Mouse (Mus musculus) stomach, embryonic 16.5 days (tissue): ENCODE measurements at regions not wholly inside any gene's neighbourhood (a gene's known extent, or its start where the extent isn't known, plus 50 kb on each side); places are given as distances from the start of the nearest gene placed in this dataset.
"Not testable (repeated sequence)": the region's sequence is repeated elsewhere in the genome, so short reads cannot be mapped to it uniquely, and the experiment has no call there.

Source experiments
- ATAC-seq: fragments of 200-750 bp; cut with Nextera tagmentation; 2 replicates; pipeline ENCODE4 v1.8.0; 2017; ENCODE audit warnings: moderate number of reproducible peaks, moderate TSS enrichment; ENCODE audit not compliant: insufficient read depth, low FRiP score
- H3K27ac ChIP-seq: fragments of 300-500 bp; sonication (generic); 2 replicates; pipeline ENCODE4 v1.5.1; 2014; ENCODE audit warnings: low read length
- H3K27me3 ChIP-seq: fragments of 300-500 bp; sonication (generic); 2 replicates; pipeline ENCODE4 v1.6.1; 2014; ENCODE audit warnings: low read length, control low read depth, mixed read lengths; ENCODE audit not compliant: control insufficient read depth, insufficient read depth
- H3K36me3 ChIP-seq: fragments of 300-500 bp; sonication (generic); 2 replicates; pipeline ENCODE4 v1.6.1; 2014; ENCODE audit warnings: low read length; ENCODE audit not compliant: control insufficient read depth, insufficient read depth
- H3K4me1 ChIP-seq: fragments of 300-500 bp; sonication (generic); 2 replicates; pipeline ENCODE4 v1.6.1; 2014; ENCODE audit warnings: low read length, control low read depth, mixed read lengths; ENCODE audit not compliant: control insufficient read depth, insufficient read depth
- H3K4me2 ChIP-seq: fragments of 300-500 bp; sonication (generic); 2 replicates; pipeline ENCODE4 v1.6.1; 2014; ENCODE audit warnings: low read depth, low read length, mixed read lengths
- H3K4me3 ChIP-seq: fragments of 300-500 bp; sonication (generic); replicated peaks from 2 replicates; pipeline ENCODE4 v1.5.1; 2014; ENCODE audit warnings: mild to moderate bottlenecking, low read length
- H3K9ac ChIP-seq: fragments of 300-500 bp; sonication (generic); 2 replicates; pipeline ENCODE4 v1.6.1; 2014; ENCODE audit warnings: low read length
- H3K9me3 ChIP-seq: fragments of 300-500 bp; sonication (generic); replicated peaks from 2 replicates; pipeline ENCODE4 v1.6.1; 2016; ENCODE audit warnings: low read length, control low read depth; ENCODE audit not compliant: control insufficient read depth
- WGBS: fragments of 180-500 bp; shearing (Covaris S2); extraction: QIAGEN DNeasy Blood & Tissue Kit; methylation state at CpG from one replicate; pipeline ENCODE4 v1.1.7; 2014; 5-methylcytosine and 5-hydroxymethylcytosine counted together

DNA sequence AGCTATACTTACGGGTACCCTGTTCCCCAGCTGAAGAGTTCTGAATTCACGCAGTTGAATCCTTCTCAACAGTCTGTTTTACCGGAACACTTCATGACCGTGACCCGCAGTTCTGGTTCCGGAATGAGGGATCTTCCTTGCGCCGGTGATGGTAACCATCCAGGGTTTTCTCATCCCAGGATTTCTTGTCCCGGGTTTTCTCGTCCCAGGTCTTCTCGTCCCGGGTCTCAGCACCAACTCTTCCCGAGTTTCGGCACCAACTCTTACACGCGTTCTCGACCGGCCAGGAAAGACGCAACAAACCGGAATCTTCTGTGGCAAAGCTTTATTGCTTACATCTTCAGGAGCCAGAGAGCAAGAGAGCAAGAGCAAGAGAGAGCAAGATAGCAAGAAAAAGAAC is 147.5 kb upstream of the Peli2 start:
- 97% methylated on average over 20 of the region's 20 CpGs for WGBS
- H3K4me1 ChIP-seq, ATAC-seq, H3K4me3 ChIP-seq, H3K9ac ChIP-seq, H3K27ac ChIP-seq, H3K36me3 ChIP-seq, H3K9me3 ChIP-seq, H3K27me3 ChIP-seq, H3K4me2 ChIP-seq: not testable (repeated sequence)

DNA sequence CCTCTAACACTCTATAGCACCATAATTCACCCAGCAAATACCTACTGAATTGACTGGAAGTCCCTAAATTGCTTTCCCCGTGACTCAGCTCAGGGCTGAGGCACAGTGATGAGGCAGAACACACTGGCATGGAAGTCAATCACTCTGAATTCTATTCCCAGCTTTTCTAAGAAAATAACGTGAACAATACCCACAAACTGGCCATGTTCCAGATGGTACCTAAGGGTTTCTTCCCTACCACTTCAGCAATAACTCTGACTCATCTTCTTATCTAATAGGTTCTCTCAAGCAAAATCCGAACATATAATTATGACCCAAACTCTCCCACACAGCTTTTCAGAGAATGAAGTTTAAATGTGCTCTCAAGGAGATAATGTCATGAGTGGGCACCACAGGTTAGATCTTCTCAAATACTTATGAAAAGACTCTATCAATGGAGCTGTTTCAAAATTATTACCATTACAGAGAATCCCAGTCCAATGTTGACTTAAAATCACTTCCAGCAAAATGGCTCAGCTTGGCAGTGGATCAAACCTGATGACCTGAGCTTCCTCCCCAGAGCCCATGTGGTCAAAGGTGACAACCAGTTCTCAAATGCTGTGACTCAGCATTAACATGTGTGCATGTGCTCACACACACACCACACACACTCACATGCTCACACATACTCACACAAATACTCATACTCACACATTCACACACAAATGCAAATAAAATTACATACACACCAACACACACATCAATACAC is 137.5 kb upstream of the Peli2 start:
- 69% methylated on average over 3 of the region's 3 CpGs for WGBS
- Histone ChIP-seq H3K36me3 (no peaks in the 10 kb centered on the region), H3K4me2 (no peak overlapping the region), H3K9me3 (0 out of 2 replicates have a peak, but pooled peaks cover 3% of the 10 kb centered on the region), H3K9ac (no peak overlapping the region), H3K27ac (no peak overlapping the region), H3K4me1 (peaks cover 4% of the 10 kb centered on the region), H3K4me3 (no peak overlapping the region), H3K27me3 (no peaks in the 10 kb centered on the region)
- ATAC-seq: no peak

DNA sequence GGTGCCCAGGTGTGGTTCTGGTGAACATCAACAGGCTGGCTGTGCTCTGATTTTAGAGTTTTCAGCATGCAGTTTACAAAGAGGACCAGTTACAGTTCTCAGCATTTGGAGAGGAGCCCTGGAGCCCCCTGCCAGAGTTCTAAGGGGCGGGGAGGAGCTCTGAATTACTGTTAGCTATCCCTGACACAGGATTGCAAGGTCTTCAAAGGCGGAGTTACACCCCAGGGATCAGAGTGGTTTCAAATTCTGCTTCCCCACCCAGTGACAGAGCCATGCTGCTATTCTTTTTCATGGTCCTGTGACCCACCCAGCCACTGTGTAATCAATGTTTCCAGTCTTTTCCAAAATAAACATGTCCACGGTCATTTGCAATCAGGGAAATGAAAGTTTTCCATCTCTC is 134.1 kb upstream of the Peli2 start:
- Histone ChIP-seq H3K9me3 (0 out of 2 replicates have a peak, but pooled peaks cover 3% of the 10 kb centered on the region), H3K36me3 (no peaks in the 10 kb centered on the region), H3K4me3 (no peak overlapping the region), H3K27ac (no peak overlapping the region), H3K9ac (no peak overlapping the region), H3K27me3 (no peaks in the 10 kb centered on the region), H3K4me1 (peaks cover 4% of the 10 kb centered on the region), H3K4me2 (peak overlapping the region; percentile 3; the same call in 1 of the 2 replicates)
- 20% methylated on average over 3 of the region's 3 CpGs for WGBS
- no peak for ATAC-seq

DNA sequence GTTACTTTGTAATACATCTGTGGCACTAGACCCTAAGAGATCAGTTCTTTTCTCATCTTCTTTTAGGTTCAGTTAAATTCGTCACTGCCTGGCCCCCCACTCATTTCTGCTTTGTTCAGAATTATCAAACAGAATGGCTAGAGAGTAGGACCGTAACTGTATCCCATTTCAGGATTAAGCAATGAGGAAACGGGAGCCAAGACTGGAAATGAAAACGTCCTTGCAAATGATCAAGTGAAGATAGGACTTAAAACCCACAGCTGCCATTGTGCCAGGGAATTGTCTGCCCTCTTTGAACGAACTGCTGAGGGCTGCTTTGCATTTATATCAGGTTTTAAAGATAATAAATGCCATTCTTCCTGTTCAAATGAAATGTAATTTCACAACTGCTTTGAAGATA is 133.7 kb upstream of the Peli2 start:
- H3K36me3 ChIP-seq: no peaks in the 10 kb centered on the region
- H3K4me1 ChIP-seq: peaks cover 4% of the 10 kb centered on the region
- no peak overlapping the region for H3K9ac ChIP-seq
- no peak for ATAC-seq
- no peak overlapping the region for H3K27ac ChIP-seq
- 0 out of 2 replicates have a peak, but pooled peaks cover 3% of the 10 kb centered on the region for H3K9me3 ChIP-seq
- H3K27me3 ChIP-seq: no peaks in the 10 kb centered on the region
- H3K4me3 ChIP-seq: no peak overlapping the region
- 19% methylated on average over 5 of the region's 5 CpGs for WGBS
- H3K4me2 ChIP-seq: peak overlapping the region; percentile 3; the same call in 1 of the 2 replicates

DNA sequence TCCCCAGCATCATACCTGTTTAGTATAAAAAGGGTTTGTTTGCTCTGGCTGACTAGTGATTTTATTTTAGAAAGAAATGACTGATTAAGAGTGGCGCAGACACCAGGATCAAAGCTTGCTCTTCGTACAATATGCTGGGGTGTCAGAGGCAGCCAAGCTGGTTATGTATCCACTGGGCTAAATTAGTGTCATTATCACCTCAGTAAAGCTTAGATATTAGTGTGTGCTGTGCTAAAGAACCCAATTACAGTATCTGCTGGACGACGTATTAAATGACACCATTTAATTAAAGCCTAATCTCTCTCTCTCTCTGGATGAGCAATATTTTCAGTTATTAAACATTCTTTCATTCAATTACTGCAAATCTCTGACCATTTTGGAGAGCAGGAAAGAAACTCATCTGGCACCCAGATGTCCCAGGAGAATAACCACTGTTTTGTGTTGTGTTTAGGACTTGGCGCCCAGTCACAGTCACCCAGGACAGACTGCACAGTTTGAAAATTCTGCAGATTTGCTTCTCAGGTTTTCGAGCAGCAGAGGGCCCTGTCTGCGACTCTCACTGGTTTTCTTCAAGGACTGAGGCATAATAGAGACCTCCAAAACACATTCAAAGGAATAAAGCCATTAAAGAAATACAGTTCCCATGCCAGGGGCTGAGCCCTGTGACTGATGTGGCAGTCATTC is 133.1 kb upstream of the Peli2 start:
- no peak overlapping the region for H3K27ac ChIP-seq
- H3K4me2 ChIP-seq: no peak overlapping the region
- ATAC-seq: no peak
- no peaks in the 10 kb centered on the region for H3K27me3 ChIP-seq
- H3K4me1 ChIP-seq: peaks cover 4% of the 10 kb centered on the region
- WGBS: 69% methylated on average over 7 of the region's 7 CpGs
- 0 out of 2 replicates have a peak, but pooled peaks cover 3% of the 10 kb centered on the region for H3K9me3 ChIP-seq
- H3K36me3 ChIP-seq: no peaks in the 10 kb centered on the region
- H3K9ac ChIP-seq: no peak overlapping the region
- no peak overlapping the region for H3K4me3 ChIP-seq

DNA sequence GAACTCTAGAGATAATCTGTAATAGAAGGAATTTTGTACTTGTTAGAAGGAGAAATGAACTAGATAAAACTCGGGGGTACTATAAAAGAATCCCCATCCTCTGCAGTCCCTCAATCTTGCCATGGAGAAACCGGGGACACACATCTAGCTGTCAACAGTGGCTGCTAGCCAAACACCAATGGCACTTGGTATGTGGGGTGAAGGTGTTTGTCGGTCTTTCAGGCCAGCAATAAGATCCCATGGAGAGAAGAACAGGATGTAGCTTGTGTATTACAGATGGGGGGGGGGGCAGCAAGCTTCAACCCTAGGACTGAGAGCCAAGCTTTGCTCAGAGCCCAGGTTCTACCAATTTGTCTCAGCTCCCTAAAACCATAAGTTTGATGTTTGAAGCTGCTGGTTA is 132.5 kb upstream of the Peli2 start:
- 64% methylated on average over 3 of the region's 3 CpGs for WGBS
- Histone ChIP-seq H3K4me1 (peaks cover 4% of the 10 kb centered on the region), H3K9ac (no peak overlapping the region), H3K4me3 (no peak overlapping the region), H3K9me3 (0 out of 2 replicates have a peak, but pooled peaks cover 3% of the 10 kb centered on the region), H3K27ac (no peak overlapping the region), H3K27me3 (no peaks in the 10 kb centered on the region), H3K36me3 (no peaks in the 10 kb centered on the region), H3K4me2 (no peak overlapping the region)
- ATAC-seq: no peak

DNA sequence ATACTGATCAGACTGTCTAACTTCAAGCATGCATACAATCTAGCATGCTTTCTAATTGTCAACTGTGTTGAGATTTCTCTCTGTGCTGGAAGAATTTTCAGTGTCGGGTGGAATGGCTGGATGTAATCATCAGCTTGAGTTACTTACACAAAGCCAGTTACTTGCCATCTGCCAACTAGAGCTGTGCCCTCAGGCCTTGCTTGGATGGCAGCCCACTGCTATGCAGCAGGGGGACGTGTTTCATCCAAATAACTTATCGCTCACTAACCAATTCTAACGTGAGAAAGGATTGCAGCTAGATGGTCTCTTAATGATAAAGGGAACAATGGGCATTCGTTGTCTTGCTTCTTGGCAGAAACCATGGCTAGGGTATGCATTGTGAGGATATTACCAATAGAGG is 131.3 kb upstream of the Peli2 start:
- no peaks in the 10 kb centered on the region for H3K36me3 ChIP-seq
- no peak for ATAC-seq
- 66% methylated on average over 5 of the region's 5 CpGs for WGBS

DNA sequence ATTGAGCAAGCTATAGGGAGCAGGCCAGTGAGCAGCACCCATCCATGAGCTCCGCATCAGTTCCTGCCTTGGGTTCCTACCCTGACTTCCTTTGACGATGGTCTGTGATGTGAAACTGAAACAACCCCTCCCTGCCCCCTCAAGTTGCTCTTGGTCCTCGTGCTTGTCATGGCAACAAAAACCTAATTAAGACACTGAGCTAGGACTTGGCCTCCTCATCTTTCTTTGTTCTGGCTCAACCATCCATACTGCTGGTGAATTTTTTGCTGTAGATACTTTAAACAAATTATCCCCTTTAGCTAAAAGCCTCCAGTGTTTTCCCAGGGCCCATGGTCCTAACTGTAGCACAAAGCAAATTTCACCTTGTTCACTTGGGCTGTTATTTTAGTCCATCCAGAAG is 129.9 kb upstream of the Peli2 start:
- no peak for ATAC-seq

More for the DNA sequence above, 131.3 kb upstream of the Peli2 start:
- Histone ChIP-seq H3K4me2 (no peak overlapping the region), H3K27ac (no peak overlapping the region), H3K9me3 (0 out of 2 replicates have a peak, but pooled peaks cover 3% of the 10 kb centered on the region), H3K9ac (no peak overlapping the region), H3K4me3 (no peak overlapping the region), H3K4me1 (peaks cover 4% of the 10 kb centered on the region), H3K27me3 (no peaks in the 10 kb centered on the region)

DNA sequence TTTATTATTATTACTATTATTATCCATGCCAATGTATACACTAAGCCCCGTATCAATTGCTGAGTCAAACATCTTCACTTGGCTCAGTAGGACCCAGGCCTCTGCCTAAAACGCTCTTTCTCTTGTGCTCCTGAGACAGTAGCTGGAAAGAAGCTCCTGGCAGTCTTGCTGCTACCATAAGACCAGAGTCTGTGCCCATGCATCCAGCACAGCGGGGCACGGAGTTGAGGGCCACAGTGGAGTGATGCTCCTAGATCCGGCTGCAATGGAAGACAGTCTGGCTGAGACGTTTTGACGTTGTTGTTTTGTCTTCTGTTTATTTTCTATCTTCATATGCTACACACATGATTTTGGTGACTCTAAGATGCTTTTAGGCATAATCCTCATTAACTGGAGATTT is 129.1 kb upstream of the Peli2 start:
- 90% methylated on average over 7 of the region's 7 CpGs for WGBS

More for the DNA sequence above, 129.9 kb upstream of the Peli2 start:
- WGBS: 85% methylated on average over 3 of the region's 3 CpGs
- Histone ChIP-seq H3K4me3 (no peak overlapping the region), H3K9me3 (no peaks in the 10 kb centered on the region), H3K9ac (no peak overlapping the region), H3K27me3 (no peaks in the 10 kb centered on the region), H3K4me2 (no peak overlapping the region), H3K4me1 (peaks cover 4% of the 10 kb centered on the region), H3K27ac (no peak overlapping the region), H3K36me3 (no peaks in the 10 kb centered on the region)

More for the DNA sequence above, 129.1 kb upstream of the Peli2 start:
- Histone ChIP-seq H3K9ac (no peak overlapping the region), H3K4me1 (peaks cover under 1% of the 10 kb centered on the region), H3K36me3 (no peaks in the 10 kb centered on the region), H3K9me3 (no peaks in the 10 kb centered on the region), H3K27me3 (no peaks in the 10 kb centered on the region), H3K4me3 (no peak overlapping the region), H3K4me2 (no peak overlapping the region), H3K27ac (no peak overlapping the region)
- ATAC-seq: no peak
